Mouse (Mus musculus): ENCODE results near the gene Pdha2. TPM values are rescaled to one million over a fixed set of nuclear protein-coding genes. Genes with fewer than 3 reads are reported as not detected.

Gene Pdha2
- total RNA-seq (2014; rRNA removed; ENCODE audit: low replicate concordance): not detected in 2 replicates
- not detected in 2 replicates for polyA plus RNA-seq (2015; fragmentation: Nextera tagmentation; extraction: Ambion mirVana)

- no peaks in the 10 kb centered on the region for H3K36me3 ChIP-seq (replicated peaks; ENCODE audit: control insufficient read depth, insufficient read depth, low read length)
- no peaks in the 10 kb centered on the region for H3K9me3 ChIP-seq (replicated peaks; ENCODE audit: control insufficient read depth, low read length)
- no peak for DNase-seq (ENCODE audit: low spot score)
- no peak within 1 kb of the TSS for H3K4me3 ChIP-seq (ENCODE audit: low read depth, low read length)
- H3K4me2 ChIP-seq (ENCODE audit: low read depth, low read length): no peak within 1 kb of the TSS
- H3K27me3 ChIP-seq (ENCODE audit: control insufficient read depth, insufficient read depth, low read length): no peaks in the 10 kb centered on the region
- no peak for TF ChIP-seq EP300 (IDR thresholded peaks at IDR 0.05; ENCODE audit: low read depth)
- no peak for TF ChIP-seq CTCF (IDR thresholded peaks at IDR 0.05; ENCODE audit: low read depth)
- H3K9ac ChIP-seq (replicated peaks; ENCODE audit: low read depth, low read length): no peak within 1 kb of the TSS
- H3K27ac ChIP-seq (ENCODE audit: low read depth): no peak within 1 kb of the TSS
- 0 out of 2 replicates have a peak, but pooled peaks cover 3% of the 10 kb centered on the region for H3K4me1 ChIP-seq (ENCODE audit: control insufficient read depth, insufficient read depth)
- no peak for ATAC-seq (ENCODE audit: insufficient read depth, low read depth)
- WGBS: 76% methylated on average over 5 of the region's 5 CpGs
Observed at GRCm38 (mm10) chr3:141212255-141212654, at the start of gene Pdha2. Gene Pdha2 (minus strand): TSS chr3:141212355.

GRCm38 (mm10) chr3:141260518-141260917 lies 48.4 kb upstream of the Pdha2 start:
- H3K27me3 ChIP-seq (ENCODE audit: control insufficient read depth, insufficient read depth, low read length): no peaks in the 10 kb centered on the region
- no peak overlapping the region for H3K27ac ChIP-seq (ENCODE audit: low read depth)
- DNase-seq (ENCODE audit: low spot score) (no peak), ATAC-seq (ENCODE audit: insufficient read depth, low read depth) (no peak)
- H3K36me3 ChIP-seq (replicated peaks; ENCODE audit: control insufficient read depth, insufficient read depth, low read length): no peaks in the 10 kb centered on the region
- no peaks in the 10 kb centered on the region for H3K9me3 ChIP-seq (replicated peaks; ENCODE audit: control insufficient read depth, low read length)
- no peak overlapping the region for H3K4me2 ChIP-seq (ENCODE audit: low read depth, low read length)
- no peaks in the 10 kb centered on the region for H3K4me1 ChIP-seq (ENCODE audit: control insufficient read depth, insufficient read depth)
- TF ChIP-seq CTCF (IDR thresholded peaks at IDR 0.05; ENCODE audit: low read depth): no peak
- no peak for TF ChIP-seq EP300 (IDR thresholded peaks at IDR 0.05; ENCODE audit: low read depth)
- H3K9ac ChIP-seq (replicated peaks; ENCODE audit: low read depth, low read length): no peak overlapping the region
- 76% methylated on average over 1 of the region's 1 CpGs for WGBS
- H3K4me3 ChIP-seq (ENCODE audit: low read depth, low read length): no peak overlapping the region

GRCm38 (mm10) chr3:141251440-141251839 lies 39.3 kb upstream of the Pdha2 start:
- H3K27me3 ChIP-seq (ENCODE audit: control insufficient read depth, insufficient read depth, low read length): no peaks in the 10 kb centered on the region
- no peak overlapping the region for H3K4me2 ChIP-seq (ENCODE audit: low read depth, low read length)
- no peaks in the 10 kb centered on the region for H3K9me3 ChIP-seq (replicated peaks; ENCODE audit: control insufficient read depth, low read length)
- no peak overlapping the region for H3K4me3 ChIP-seq (ENCODE audit: low read depth, low read length)
- ATAC-seq (ENCODE audit: insufficient read depth, low read depth) (no peak), DNase-seq (ENCODE audit: low spot score) (no peak)
- H3K9ac ChIP-seq (replicated peaks; ENCODE audit: low read depth, low read length): no peak overlapping the region
- TF ChIP-seq EP300 (IDR thresholded peaks at IDR 0.05; ENCODE audit: low read depth) (no peak), CTCF (IDR thresholded peaks at IDR 0.05; ENCODE audit: low read depth) (no peak)
- no peaks in the 10 kb centered on the region for H3K36me3 ChIP-seq (replicated peaks; ENCODE audit: control insufficient read depth, insufficient read depth, low read length)
- no peaks in the 10 kb centered on the region for H3K4me1 ChIP-seq (ENCODE audit: control insufficient read depth, insufficient read depth)
- WGBS: 92% methylated on average over 1 of the region's 1 CpGs
- no peak overlapping the region for H3K27ac ChIP-seq (ENCODE audit: low read depth)

GRCm38 (mm10) chr3:141244725-141245298 lies 32.7 kb upstream of the Pdha2 start:
- no peaks in the 10 kb centered on the region for H3K9me3 ChIP-seq (replicated peaks; ENCODE audit: control insufficient read depth, low read length)
- no peak for ATAC-seq (ENCODE audit: insufficient read depth, low read depth)
- H3K4me1 ChIP-seq (ENCODE audit: control insufficient read depth, insufficient read depth): no peaks in the 10 kb centered on the region
- DNase-seq (ENCODE audit: low spot score): no peak
- H3K4me3 ChIP-seq (ENCODE audit: low read depth, low read length): no peak overlapping the region
- no peak for TF ChIP-seq EP300 (IDR thresholded peaks at IDR 0.05; ENCODE audit: low read depth)
- TF ChIP-seq CTCF (IDR thresholded peaks at IDR 0.05; ENCODE audit: low read depth): no peak
- 51% methylated on average over 5 of the region's 5 CpGs for WGBS
- H3K4me2 ChIP-seq (ENCODE audit: low read depth, low read length): no peak overlapping the region
- H3K9ac ChIP-seq (replicated peaks; ENCODE audit: low read depth, low read length): no peak overlapping the region
- no peaks in the 10 kb centered on the region for H3K27me3 ChIP-seq (ENCODE audit: control insufficient read depth, insufficient read depth, low read length)
- H3K27ac ChIP-seq (ENCODE audit: low read depth): no peak overlapping the region
- H3K36me3 ChIP-seq (replicated peaks; ENCODE audit: control insufficient read depth, insufficient read depth, low read length): no peaks in the 10 kb centered on the region

GRCm38 (mm10) chr3:141238071-141238470 lies 25.9 kb upstream of the Pdha2 start:
- WGBS: 67% methylated on average over 2 of the region's 2 CpGs
- no peak for DNase-seq (ENCODE audit: low spot score)

GRCm38 (mm10) chr3:141229148-141229547 lies 17.0 kb upstream of the Pdha2 start:
- Histone ChIP-seq H3K27ac (ENCODE audit: low read depth) (no peak overlapping the region), H3K4me3 (ENCODE audit: low read depth, low read length) (no peak overlapping the region), H3K9me3 (replicated peaks; ENCODE audit: control insufficient read depth, low read length) (no peaks in the 10 kb centered on the region), H3K4me2 (ENCODE audit: low read depth, low read length) (no peak overlapping the region), H3K9ac (replicated peaks; ENCODE audit: low read depth, low read length) (no peak overlapping the region), H3K4me1 (ENCODE audit: control insufficient read depth, insufficient read depth) (no peaks in the 10 kb centered on the region), H3K36me3 (replicated peaks; ENCODE audit: control insufficient read depth, insufficient read depth, low read length) (no peaks in the 10 kb centered on the region), H3K27me3 (ENCODE audit: control insufficient read depth, insufficient read depth, low read length) (no peaks in the 10 kb centered on the region)
- 46% methylated on average over 2 of the region's 2 CpGs for WGBS
- ATAC-seq (ENCODE audit: insufficient read depth, low read depth) (no peak), DNase-seq (ENCODE audit: low spot score) (no peak)
- TF ChIP-seq EP300 (IDR thresholded peaks at IDR 0.05; ENCODE audit: low read depth) (no peak), CTCF (IDR thresholded peaks at IDR 0.05; ENCODE audit: low read depth) (no peak)

More at GRCm38 (mm10) chr3:141238071-141238470, 25.9 kb upstream of the Pdha2 start:
- no peak for TF ChIP-seq CTCF (IDR thresholded peaks at IDR 0.05; ENCODE audit: low read depth)
- TF ChIP-seq EP300 (IDR thresholded peaks at IDR 0.05; ENCODE audit: low read depth): no peak
- ATAC-seq (ENCODE audit: insufficient read depth, low read depth): no peak
- Histone ChIP-seq H3K9ac (replicated peaks; ENCODE audit: low read depth, low read length) (no peak overlapping the region), H3K9me3 (replicated peaks; ENCODE audit: control insufficient read depth, low read length) (no peaks in the 10 kb centered on the region), H3K27me3 (ENCODE audit: control insufficient read depth, insufficient read depth, low read length) (no peaks in the 10 kb centered on the region), H3K4me2 (ENCODE audit: low read depth, low read length) (no peak overlapping the region), H3K27ac (ENCODE audit: low read depth) (no peak overlapping the region), H3K4me1 (ENCODE audit: control insufficient read depth, insufficient read depth) (no peaks in the 10 kb centered on the region), H3K36me3 (replicated peaks; ENCODE audit: control insufficient read depth, insufficient read depth, low read length) (no peaks in the 10 kb centered on the region), H3K4me3 (ENCODE audit: low read depth, low read length) (no peak overlapping the region)

Data from heart, postnatal 0 days (tissue).